Mouse (Mus musculus) E14TG2a.4 (cell line): ENCODE measurements around the gene Ncbp1.

Source experiments
- CTCF ChIP-seq: conservative IDR thresholded peaks from 2 replicates; pipeline ENCODE4 v1.5.1; 2014; ENCODE audit warnings: low read length
- NANOG ChIP-seq: IDR thresholded peaks from 2 replicates; pipeline ENCODE4 v1.6.1; 2014; ENCODE audit warnings: borderline replicate concordance, low read length, mixed read lengths
- POU5F1 ChIP-seq: IDR thresholded peaks from 2 replicates; pipeline ENCODE4 v1.6.1; 2014; ENCODE audit warnings: low read length, borderline replicate concordance

DNA sequence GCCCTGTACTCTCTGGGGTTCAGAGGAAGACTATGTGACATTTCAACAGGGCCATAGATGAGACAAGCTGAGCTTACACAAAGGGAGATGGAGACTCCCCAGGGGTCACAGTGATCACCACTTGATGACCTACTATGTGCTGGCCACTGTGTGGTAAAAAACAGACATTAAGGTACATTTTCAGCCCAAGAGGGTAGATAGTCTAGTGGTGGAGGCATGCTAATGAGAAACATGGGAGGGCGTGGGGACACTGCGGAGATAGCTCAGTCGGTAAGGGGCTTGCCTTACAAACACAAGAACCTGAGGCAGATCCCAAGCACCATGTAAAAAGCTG, 42.6 kb upstream of the Ncbp1 start:
- no peak for TF ChIP-seq CTCF
- TF ChIP-seq POU5F1: no peak
- TF ChIP-seq NANOG: no peak
